Mouse (Mus musculus): ENCODE measurements around the gene Tnfrsf1b. TPM values are rescaled to one million over a fixed set of nuclear protein-coding genes. Genes with fewer than 3 reads are reported as not detected.

Gene Tnfrsf1b
- total and polyA plus RNA-seq, 3 experiments: 11.4 to 21.6 (median 14.9) TPM

DNA sequence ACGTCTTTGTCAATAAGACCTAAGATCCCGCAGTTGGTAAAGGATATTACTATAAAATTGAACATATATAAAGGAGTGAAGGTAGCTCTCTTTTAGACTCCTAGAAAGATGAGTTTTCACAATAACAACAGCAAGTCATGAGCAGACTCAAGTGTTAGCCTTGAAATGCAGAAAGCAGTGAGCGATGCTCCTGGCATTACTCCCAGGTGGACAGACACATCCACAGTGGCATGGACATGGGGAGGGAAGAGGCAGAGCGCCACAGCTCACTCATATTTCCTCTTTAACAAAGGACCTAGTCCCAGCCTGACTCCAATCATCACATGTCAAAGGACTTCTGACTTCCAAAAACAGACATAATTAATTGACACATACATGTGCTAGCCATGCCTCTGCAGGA is 82.6 kb downstream of the Tnfrsf1b start:
- Histone ChIP-seq H3K4me2 (ENCODE audit: insufficient read depth, low read depth, poor library complexity, severe bottlenecking) (no peak overlapping the region), H3K9ac (ENCODE audit: insufficient read depth, low read depth) (no peak overlapping the region), H3K9me3 (replicated peaks; ENCODE audit: low read length) (no peaks in the 10 kb centered on the region), H3K4me3 (replicated peaks in 1 of 3; ENCODE audit: low read depth in 2 of 3, low read length in 2 of 3, poor library complexity in 1 of 3) (no peak overlapping the region), H3K79me2 (replicated peaks; ENCODE audit: control insufficient read depth, extremely low read depth, insufficient read depth, poor library complexity, severe bottlenecking) (no peaks in the 10 kb centered on the region), H3K27ac (ENCODE audit: insufficient read depth, low read depth) (no peak overlapping the region), H3K27me3 (replicated peaks) (no peaks in the 10 kb centered on the region), H3K36me3 (replicated peaks in 1 of 2; ENCODE audit: control insufficient read depth in 1 of 2, insufficient read depth in 1 of 2, low read length in 1 of 2) (peaks cover 72 to 91% of the 10 kb centered on the region in 2 experiments), H3K4me1 (ENCODE audit: control insufficient read depth in 1 of 2, insufficient read depth in 2 of 2) (no peaks in the 10 kb centered on the region)
- dilution Hi-C loops (cut with MboI; ENCODE audit: extremely low pct_ligation_motif_present, extremely low pct_unique_long_range_greater_than_20kb, low sequenced_read_pairs): no loop called here
- no peak for DNase-seq (ENCODE audit: extremely low read depth)
- TF ChIP-seq CTCF (conservative IDR thresholded peaks at IDR 0.05 in 1 of 2, IDR thresholded peaks at IDR 0.05 in 1 of 2; ENCODE audit: low read depth in 2 of 2, low read length in 2 of 2): no peak
- TF ChIP-seq HCFC1 (IDR thresholded peaks at IDR 0.05; ENCODE audit: low read depth, low read length): no peak
- no peak for TF ChIP-seq GABPA (IDR thresholded peaks at IDR 0.05; ENCODE audit: insufficient replicate concordance, low read depth, low read length)
- TF ChIP-seq PAX5 (IDR thresholded peaks at IDR 0.05; ENCODE audit: low read length): no peak
- TF ChIP-seq MXI1 (IDR thresholded peaks at IDR 0.05; ENCODE audit: low read depth, low read length): no peak
- no peak for TF ChIP-seq ZNF384 (IDR thresholded peaks at IDR 0.05; ENCODE audit: low read depth, low read length)
- TF ChIP-seq CHD2 (IDR thresholded peaks at IDR 0.05; ENCODE audit: low read length): no peak
- TF ChIP-seq ZMIZ1 (IDR thresholded peaks at IDR 0.05; ENCODE audit: low read depth, low read length): no peak
- TF ChIP-seq ZC3H11A (IDR thresholded peaks at IDR 0.05; ENCODE audit: low read depth, low read length): no peak
- no peak for TF ChIP-seq SIN3A (IDR thresholded peaks at IDR 0.05; ENCODE audit: low read length)
- no peak for TF ChIP-seq USF1 (IDR thresholded peaks at IDR 0.05; ENCODE audit: low read depth, low read length)
- TF ChIP-seq MAX (IDR thresholded peaks at IDR 0.05; ENCODE audit: low read length): no peak
- no peak for TF ChIP-seq RCOR1 (conservative IDR thresholded peaks at IDR 0.05; ENCODE audit: low read depth, low read length)
- TF ChIP-seq ZKSCAN1 (IDR thresholded peaks at IDR 0.05; ENCODE audit: borderline replicate concordance, low read depth, low read length): no peak
- in situ Hi-C loops (cut with MboI; ENCODE audit: low pct_ligation_motif_present, low pct_unique_long_range_greater_than_20kb, low sequenced_read_pairs): loop anchor here (25.0 kb wide), 1 partner anchor 402 kb away; no protein-coding TSS in a partner anchor

Other genes with a start within 250 kb of the Tnfrsf1b start
- 9.7 and 10.8 TPM in 2 replicates for gene Vps13d, start 51.9 kb downstream of the Tnfrsf1b start, total RNA-seq (2012; rRNA removed)
- 8.2 and 9.8 TPM in 2 replicates for gene Vps13d, start 51.9 kb downstream of the Tnfrsf1b start, total RNA-seq (2014; rRNA removed)
- 9.4 and 9.6 TPM in 2 replicates for gene Vps13d, start 51.9 kb downstream of the Tnfrsf1b start, polyA plus RNA-seq (2012; ENCODE audit: insufficient read length, low read depth)
- gene Tnfrsf8, start 68.3 kb upstream of the Tnfrsf1b start, total RNA-seq (2012; rRNA removed): 23.2 and 31.0 TPM in 2 replicates
- 18.9 and 24.7 TPM in 2 replicates for gene Tnfrsf8, start 68.3 kb upstream of the Tnfrsf1b start, total RNA-seq (2014; rRNA removed)
- gene Tnfrsf8, start 68.3 kb upstream of the Tnfrsf1b start, polyA plus RNA-seq (2012; ENCODE audit: insufficient read length, low read depth): 11.5 and 12.7 TPM in 2 replicates